Mouse (Mus musculus): ENCODE measurements around the gene Vav3.
A peak's percentile ranks its signal among the peaks of the same experiment; 100 is the strongest.

The Vav3 gene

DNA sequence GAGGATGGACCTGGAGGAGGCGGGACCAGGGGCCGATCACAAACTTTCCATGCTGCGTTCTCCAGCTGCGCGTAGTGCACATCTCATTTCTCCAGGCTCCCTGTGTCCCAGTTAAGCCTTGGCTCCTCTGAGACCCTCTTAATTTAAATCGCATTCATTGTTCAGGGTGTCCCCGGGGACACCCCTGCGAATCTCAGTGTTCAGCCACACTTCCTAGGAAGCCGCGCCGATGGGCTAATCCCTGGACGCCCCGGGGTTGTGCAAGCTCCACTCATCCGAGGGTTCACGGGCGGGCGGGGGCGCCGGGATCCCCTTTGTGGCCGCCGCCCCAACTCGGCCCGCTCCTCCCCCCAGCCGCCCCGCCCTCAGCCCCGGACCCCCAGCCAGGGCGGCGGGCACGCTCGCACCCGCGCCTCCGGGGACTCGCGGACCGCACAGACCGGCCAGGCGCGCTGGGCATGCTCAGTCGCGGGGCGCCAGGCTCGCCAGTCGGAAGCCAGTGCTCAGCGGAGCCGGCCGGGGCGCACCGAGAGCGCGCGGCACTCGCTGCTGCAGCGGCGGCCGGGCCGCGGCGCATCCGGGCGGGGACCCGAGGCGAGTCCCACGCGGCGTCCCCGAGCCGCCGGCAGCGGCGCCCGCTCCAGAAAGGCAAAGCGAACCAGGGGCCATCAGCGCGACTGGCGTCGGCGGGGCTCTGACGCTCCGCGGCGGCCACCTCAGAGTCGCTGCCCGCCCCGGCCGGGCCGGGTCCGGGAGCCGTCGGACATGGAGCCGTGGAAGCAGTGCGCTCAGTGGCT, at the start of gene Vav3:
Gene Vav3 (plus strand): TSS at position 380 of the 797 bp plus-strand sequence.
- no peak for DNase-seq (ENCODE audit: extremely low read depth, low read depth, low spot score)

DNA sequence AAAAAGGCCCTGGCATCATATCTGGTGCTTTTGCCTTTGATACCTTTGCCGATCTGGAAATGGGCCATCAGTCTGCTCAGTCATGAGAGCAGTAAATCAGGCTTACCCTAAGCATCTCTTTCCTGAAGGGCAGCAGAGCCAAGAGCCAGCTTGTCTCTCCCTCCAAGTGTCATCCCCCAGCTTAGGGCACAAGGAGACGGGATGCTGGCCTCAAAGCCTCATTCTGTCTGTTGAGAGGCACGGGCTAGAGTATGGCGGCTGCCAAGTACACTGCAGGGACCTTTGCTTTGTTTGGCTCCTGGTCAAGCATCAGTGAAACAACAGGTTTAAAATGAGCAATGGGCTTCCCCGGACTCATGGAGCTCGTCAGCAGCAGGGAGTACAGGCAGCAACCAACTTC, 41.6 kb upstream of the Vav3 start:
- no peak for DNase-seq (ENCODE audit: extremely low read depth, low read depth, low spot score)

DNA sequence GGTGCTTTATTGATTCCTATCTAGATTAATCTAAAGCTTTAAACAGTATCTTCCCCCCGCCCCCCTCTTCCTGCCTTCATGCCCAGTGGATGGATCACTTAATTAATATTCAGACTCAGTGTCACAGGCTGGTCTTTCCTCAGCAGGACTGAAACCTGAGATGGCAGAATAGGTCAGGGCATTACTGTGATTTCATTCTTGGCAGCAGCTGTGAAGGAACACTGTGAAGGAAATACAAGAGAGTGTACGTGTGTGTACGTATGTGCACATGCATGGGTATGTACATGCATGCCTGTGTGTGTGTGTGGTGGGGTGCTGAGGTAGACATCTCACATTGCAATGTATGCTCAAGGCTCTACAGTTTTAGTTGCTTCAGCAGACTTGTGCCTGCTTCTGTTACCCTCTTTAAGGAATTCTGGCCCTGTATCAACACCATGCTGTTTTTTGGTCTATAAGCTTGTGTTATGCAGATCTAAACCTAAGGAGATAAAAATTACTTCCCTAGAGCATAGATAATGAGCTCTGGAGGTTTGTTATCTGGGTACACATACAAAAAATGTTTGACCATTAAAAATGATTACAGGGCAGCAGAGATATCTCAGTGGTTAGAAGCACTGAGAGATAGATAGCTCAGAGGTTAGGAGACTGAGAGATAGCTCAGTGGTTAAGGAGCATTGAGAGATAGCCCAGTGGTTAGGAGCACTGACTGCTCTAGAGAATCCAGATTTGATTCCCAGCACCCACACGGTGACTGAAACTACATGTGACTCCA, 41.0 kb upstream of the Vav3 start:
- DNase-seq (ENCODE audit: extremely low read depth, low read depth, low spot score), result no peak

DNA sequence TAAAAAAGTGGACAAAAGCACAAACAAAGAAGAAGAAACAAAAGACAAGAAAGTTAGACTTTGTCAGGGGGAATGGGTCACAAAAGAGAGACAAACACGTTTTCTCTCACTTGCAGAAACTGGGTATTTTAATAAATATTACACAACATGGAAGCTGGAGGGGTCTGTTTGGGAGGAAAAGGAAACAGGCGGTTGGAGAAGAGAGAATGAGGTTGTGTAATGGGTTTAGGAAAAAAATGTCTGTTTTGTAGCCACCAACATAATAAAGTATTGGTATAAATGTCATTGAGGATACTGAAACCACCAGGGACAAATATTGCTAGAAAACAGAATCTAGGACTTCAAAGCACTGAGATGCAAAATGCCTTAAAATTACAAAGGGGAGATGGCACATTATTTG, 38.4 kb upstream of the Vav3 start:
- DNase-seq (ENCODE audit: extremely low read depth, low read depth, low spot score), result no peak

DNA sequence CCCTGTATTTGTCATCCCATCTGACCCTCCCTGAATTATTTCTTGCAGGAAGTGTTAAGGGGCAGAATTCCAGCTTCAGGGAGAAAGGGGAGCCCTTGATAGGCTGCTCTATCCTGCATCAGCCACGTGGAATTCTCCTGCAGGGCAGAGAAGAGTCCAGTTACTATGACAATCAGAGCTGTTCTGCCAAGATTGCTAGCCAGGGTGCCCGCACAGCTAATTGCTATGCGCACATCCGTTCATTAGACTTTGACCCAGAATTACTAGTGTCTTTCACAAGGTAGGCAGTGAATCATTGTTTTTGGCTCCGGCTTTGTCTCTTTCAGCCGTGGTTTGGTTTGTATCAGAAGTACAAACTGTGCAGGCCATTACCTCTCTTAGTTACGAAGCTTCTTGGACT, 33.0 kb upstream of the Vav3 start:
- peak; percentile 58 for DNase-seq (ENCODE audit: extremely low read depth, low read depth, low spot score)

DNA sequence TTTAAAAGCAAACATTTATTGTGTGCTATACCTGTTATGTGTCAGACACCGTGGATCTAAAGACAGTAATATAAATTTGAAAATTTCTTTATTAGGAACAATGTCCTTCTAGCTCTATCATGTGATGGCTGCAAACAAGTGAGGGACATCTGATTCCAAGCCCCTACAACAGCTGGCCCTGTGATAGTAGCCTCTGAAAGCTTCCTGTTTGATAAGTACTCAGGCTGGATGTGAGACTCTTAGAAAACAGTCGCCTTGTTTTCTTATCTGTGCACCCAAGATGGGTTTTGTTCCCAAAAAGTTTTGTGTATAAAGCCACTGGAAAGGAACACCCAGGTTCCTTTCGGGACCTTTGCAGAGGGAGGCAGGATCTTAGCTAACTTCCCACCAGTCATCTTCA, 32.0 kb upstream of the Vav3 start:
- no peak for DNase-seq (ENCODE audit: extremely low read depth, low read depth, low spot score)

DNA sequence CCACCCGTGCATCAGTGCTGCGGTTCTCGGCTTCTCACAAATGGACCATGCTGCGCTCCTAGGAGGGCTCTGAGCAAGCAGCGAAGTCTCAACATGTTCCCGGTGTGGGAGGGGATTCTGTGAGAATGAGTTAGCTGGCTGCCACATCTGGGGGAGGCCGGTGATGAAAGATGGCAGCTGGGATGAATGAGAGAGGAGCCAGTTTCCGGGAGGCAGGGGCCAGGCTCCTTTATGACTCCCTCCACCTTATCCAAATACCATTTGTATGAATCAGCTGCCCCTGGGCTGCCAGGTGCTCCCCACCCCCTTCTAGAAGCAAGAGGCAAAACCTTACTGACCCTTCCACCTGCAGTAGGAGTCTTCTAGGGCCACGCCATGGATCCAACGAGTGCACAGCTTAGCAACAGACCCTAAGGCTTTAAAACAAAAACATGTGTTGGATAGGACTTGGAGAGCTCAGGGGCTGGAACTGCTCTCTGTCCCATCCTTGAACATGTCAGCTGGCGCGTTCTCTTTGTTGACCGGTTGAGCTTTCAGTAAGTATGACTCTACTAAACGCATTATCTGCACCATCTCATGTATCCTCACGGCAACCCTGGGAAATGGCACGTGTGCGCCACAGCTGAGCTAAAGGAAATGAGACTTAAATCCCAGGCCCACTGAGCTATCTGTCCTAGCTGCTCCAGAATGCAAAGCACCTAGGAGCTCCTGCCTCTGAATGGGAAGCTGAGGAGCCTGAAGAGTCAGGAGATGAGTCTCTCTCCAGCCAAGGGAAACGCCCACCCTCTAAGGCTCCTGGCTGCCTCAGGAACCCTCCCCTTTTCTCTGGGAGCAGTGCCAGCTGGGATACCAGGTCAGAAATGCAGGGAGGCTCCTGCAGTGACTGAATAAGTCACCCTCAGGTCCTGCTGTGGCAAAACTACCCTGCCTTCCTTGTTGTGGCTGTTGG, 30.9 kb upstream of the Vav3 start:
- DNase-seq (ENCODE audit: extremely low read depth, low read depth, low spot score), result peak; percentile 57

DNA sequence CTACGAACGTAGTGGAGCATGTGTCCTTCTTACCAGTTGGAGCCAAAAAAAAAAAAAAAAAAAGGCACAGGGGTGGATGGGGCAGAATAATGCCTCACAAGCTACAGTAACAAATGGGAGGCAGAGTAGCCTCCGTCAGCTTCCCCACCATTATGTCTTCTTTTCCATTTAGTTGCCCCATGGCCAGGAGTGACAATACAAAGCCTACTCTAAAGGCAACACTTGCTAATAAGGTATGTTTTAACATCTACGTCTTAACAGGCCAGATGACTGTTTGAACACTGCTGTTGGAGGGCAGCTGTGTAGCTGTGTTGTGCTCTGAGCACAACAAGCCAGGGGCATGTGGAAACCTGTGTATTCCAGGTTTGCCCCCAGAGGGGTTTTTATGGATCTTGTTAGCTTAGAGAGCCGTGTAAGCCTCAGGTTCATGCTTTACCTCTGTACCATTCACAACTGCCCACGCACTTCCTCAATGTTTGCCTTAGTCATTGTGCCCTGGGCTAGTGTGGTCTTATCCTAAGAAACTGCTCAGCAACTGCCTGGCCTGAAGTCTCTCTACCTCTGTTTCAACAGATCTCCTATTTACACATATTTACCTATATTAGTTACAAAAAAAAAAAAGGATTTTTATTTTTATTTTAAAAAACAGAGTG, 29.2 kb upstream of the Vav3 start:
- DNase-seq (ENCODE audit: extremely low read depth, low read depth, low spot score), result peak; percentile 98

DNA sequence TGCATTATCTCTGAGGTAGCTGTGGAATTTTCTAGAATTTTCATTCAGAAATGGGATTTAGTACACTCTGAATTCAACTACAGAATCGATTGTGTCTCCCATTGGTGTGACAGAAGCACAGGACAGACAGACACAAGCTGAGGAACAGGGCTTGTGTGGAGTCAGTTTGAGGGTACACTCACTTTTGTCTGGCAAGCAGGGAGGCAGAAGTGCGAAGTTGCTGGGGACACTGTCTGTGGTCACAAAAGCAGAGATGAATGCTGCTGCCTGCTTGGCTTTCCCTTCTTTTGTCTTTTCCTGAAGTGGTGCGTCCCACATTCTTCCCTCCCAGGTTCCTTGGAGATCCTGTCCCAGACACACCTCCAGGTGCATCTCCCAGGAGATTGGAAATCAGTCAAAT, 28.6 kb upstream of the Vav3 start:
- no peak for DNase-seq (ENCODE audit: extremely low read depth, low read depth, low spot score)

DNA sequence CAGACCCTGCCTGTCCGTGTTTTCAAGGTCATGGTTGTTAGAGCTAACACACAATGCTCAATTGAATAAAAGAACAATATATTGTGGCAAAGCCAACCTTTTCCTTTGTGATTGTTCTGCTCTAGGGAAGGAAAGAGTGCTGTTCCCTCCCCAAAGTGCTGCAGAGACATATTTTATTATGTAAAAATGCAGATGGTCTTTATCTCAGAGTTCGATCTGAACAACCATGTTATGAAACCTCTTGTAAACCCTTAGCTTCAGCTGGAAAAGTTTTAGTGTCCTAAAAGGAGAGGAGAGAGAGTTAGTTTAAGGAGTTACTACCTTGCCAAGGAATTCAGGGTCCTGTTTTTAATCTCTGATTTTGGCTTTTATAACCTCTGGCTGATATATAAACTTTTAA, 27.0 kb upstream of the Vav3 start:
- DNase-seq (ENCODE audit: extremely low read depth, low read depth, low spot score), result no peak

DNA sequence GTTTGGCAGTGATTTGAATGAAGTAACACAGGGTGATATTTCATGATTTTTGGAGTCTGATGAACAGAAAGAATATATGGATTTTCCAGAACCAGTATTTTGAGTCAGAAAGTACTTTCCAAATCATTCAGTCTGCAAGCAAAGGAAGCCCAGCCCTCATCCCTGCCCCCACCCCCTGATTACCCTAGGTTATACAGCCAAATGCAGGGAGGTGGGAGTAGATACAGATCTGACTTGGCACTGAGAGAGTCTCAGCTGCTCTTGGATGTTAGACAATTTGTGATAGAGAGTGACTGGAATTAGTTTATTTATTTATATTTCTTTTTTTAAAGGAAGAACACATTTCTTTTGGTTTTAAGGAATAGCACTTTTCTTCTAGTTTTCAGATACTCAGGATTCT, 18.2 kb upstream of the Vav3 start:
- DNase-seq (ENCODE audit: extremely low read depth, low read depth, low spot score), result no peak

DNA sequence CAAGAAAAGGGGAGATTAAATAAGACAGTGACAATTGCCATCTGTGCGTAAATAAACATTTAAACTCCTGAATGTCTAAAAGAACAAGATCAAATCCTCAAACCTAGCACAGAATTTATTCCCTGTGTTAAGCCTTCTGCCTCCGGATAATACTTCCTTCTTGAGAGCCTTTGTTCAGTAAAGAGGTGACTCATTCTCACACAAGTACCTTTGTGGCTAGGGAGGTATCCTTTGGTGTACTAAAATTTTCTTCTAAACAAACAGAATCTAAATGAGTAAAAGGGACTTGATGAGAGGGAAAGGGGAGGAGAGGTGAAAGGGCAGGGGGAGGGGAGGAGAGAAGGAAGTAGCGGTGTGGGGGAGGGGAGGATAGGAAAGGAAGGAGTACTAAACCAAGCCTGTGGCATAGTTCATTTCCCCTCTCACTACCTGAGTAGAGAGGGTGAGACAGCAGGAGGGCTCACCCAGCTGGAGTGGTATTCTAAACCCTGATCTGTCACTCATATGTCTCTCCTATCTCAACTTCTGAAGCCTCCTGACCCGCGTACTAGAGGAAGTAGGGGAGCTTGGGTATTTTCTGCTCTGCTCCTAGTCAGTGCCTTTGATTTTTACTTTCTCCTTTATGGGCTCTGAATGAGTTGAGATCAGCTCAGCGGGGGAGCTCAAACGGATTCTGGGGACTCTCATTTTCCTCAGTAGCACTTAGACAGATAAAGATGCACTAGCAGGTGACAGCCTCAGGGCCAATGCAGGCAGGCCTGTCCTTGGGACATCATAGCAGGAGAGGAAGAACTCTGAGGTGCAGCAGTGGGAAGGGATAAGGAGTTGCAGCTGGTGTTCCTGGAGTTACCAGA, 16.8 kb upstream of the Vav3 start:
- no peak for DNase-seq (ENCODE audit: extremely low read depth, low read depth, low spot score)

DNA sequence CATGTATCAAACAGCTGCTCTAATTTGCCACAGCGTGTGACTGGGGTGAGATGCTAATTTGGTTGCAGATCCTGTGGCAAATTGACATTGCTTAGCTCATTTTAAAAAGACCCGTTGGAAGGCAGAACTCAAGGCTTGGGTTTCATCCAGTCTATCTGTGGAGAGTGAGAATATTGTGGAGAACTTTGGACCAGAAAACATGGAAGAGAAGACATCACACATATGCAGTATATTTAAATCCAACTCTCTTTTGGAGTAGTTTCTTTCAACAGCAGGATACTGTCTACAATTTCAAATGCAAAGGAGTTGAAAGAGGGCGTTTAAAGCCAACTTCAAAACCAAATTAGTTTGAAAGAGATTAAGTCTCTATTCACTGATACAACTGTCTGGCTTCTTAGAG, 13.3 kb upstream of the Vav3 start:
- DNase-seq (ENCODE audit: extremely low read depth, low read depth, low spot score), result no peak

DNA sequence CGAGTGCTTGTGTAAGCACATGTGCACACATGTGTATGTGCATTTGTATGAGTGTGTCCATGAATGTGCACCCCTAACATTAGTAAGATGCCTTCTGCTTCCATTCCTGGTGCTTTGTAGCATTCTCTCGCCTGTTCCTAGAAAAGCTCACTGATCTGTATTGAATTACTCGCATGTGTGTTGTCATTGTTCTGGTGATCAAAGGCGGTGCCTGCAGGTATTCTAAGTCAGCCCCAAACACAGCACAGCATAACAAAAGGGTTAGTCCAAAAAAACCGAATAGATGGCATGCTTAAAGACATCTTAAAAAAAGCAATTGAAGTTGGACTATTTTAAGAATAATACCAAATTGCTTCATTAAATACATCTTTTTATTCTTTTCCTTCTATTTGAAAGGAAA, 7.7 kb upstream of the Vav3 start:
- DNase-seq (ENCODE audit: extremely low read depth, low read depth, low spot score), result no peak

DNA sequence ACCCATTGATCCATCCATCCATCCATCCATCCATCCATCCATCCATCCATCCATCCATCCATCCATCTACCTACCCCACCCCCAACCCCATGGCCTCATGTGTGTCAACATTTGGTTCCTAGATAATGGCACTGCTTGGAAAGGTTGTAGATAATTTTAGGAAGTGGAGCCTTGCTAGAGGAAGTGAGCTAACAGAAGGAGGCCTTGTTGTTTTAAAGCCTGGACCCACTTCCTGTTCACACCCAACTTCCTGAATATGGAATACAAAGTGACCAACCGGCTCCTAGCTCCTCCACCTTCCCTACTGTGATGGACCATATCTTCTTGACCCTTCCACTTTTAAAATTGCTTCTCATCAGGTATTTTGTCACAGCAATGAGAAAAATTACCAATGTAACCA, 5.0 kb upstream of the Vav3 start:
- no peak for DNase-seq (ENCODE audit: extremely low read depth, low read depth, low spot score)

DNA sequence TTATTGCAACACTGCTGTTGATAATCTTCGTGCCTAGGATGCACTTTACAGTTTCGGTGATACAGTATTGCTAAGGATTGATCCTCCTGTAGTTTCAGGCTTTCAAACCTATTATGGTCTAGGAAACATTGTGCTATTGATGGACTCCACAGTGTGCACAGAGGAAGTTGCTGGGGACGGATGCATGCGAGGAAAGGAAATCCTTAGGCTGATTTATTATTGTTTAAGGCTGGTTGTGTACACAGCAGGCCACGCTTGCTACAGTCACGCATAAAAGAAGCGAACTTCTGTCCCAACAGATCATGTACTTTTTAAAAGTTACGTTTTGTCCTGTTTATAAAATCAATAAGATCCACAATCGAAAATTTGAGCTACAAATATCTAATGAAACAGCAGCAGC, 1.2 kb upstream of the Vav3 start:
- no peak for DNase-seq (ENCODE audit: extremely low read depth, low read depth, low spot score)

DNA sequence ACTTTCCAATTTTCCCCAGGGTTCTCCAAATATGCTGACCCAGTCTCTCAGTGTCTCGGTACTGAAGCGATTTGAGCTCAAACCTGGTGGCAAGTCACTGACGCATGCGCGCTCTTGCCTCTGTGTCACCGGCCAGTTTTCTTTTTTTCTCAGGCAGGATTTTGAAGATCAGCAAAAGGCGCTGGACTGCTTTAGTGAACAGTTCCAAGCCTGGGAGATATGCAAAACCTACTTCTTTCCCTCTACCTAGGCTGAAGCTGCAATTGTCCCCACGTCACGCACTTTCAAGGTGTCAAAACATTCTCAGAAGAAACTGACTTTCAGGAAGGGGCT, 546 bp upstream of the Vav3 start:
- DNase-seq (ENCODE audit: extremely low read depth, low read depth, low spot score), result peak; percentile 13

DNA sequence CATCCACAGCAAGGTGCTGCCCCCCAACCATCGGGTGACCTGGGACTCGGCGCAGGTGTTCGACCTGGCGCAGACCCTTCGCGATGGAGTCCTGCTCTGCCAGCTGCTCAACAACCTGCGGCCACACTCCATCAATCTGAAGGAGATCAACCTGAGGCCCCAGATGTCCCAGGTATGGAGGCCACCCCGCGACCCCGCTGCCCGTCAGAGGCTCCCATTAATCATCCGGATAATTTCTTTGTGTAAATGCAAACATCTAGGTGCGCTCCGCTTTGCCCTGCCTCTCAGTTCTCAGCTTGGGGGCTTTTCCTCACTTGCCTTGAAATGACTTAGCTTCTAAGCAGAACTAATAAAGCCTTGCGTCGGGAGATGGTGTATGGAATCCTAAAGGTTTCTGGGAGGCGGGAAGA, 623 bp downstream of the Vav3 start:
- no peak for DNase-seq (ENCODE audit: extremely low read depth, low read depth, low spot score)

DNA sequence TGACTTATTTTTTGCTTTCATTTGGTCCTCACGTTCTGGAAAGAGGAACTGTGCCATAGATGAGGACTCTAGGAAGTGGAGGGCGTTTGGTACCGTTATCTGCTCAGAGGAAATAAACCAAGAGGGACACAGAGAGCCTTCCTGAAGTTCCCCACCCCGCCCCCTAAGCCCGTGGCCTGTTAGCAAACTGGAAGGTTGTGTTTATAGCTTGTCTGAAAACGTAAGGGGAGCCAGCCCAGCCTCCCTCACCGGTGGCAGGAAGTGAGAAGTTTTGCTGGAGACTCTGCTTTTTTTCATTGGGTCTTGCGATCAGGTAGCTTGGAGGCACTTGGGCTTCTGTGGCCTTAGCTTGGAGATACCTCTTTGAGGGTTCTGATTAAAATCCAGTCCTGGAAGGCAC, 1.2 kb downstream of the Vav3 start:
- no peak for DNase-seq (ENCODE audit: extremely low read depth, low read depth, low spot score)

Measured in fat pad, adult 2 months (tissue).